Mouse (Mus musculus) cerebellum, postnatal 14 days (tissue): ENCODE measurements at regions not wholly inside any gene's neighbourhood (a gene's known extent, or its start where the extent isn't known, plus 50 kb on each side); places are given as distances from the start of the nearest gene placed in this dataset.

Experiments
- DNase-seq, 2 experiments: peaks; one replicate each; pipeline ENCODE4 v3.0.0; 2021; ENCODE audit warnings: mixed read lengths in 2 of 2

DNA sequence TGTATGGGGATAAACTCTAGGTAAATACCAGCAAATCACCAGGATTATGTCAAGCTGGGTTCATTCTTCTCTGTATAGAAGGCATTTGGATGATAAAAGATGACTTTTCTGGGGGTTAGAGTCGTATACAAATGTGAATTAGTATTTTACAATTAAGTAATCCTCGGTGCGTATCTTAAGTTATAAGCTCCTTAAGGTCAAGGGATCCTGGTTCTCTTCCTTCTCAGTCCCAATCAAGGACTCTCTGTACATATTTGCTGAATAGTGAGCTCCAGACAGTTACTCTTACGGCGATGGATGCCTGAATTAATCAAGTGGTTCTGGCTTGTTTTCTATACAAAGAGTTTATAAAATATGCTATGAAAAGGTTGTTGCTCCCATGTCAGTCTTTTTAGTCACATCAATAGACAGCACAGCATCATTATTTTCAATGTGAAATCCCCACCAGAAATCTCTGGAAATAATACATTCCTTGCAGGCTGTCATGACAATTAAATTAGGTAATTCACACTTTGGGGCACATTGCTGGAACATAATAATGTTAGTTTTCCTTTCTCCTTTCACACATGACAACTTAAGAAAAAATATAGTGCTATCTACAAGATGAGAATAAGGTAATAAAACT, 64.0 kb upstream of the Cwc22 start:
- no peak for DNase-seq

DNA sequence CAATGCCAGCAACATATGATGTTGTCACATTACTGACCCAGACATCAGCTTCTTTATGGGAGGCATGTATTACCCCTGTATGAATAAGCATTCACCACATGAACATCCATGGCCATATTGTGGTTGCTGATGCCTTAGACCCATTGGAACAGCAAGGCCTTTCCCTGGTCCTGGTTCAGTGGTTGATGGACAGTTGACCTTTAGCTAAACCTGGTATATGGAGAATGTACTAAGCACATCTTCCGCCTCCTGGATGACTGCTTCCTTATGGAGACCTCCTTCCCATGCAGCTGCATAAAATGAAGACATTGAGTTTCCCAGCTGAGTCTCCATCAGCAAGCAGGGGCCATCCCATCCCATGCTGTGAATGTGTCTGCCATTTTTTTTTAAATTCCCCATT, 61.9 kb upstream of the Cwc22 start:
- no peak for DNase-seq

DNA sequence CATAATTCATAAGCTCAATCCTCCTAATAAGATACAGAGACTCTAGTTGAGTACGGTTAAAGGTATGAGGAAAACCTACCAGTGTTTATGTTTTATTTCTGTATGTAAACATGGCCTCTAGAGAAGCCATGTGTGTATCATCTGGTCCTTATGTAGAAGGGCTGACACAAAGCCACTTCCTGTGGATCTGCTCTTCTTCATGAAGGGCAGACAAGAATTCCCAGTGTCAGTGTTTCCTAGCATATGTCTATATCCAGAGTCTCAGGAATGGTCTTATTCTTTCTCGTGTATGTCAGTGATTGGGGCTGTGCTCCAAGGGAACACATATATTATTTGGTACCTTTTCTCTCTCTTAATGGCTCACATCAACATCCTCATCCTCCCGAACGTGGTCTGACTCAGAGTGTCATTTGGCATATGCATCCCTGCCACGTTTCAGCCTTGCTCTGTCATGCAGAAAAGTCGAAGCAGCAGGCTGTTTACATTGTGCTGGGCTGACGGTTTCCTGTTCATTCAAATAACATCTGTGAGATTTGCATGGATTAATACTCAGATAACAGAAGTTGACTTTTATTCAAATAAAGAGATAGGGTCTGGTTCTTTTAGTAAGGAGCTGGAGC, 59.3 kb upstream of the Cwc22 start:
- peak in 1 of 2 experiments; percentile 15 for DNase-seq

DNA sequence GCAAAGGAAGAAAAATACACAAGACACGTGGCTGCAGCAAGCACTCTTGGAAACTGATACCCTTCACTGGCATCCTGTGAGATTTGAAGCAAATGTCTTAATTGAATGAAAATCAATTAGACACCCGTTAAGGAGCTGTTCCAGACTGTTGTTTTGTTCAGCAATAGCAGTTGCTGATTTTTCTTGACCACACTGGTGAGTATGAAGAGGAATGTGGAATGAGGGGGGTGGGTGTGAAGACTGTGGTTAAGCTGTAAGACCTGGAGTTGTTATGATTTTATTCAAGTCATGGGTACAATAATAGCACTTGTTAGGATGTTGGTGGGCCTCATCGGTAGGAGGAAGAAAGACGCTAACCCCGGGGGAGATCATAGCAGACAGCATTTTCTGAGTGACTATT, 58.3 kb upstream of the Cwc22 start:
- DNase-seq = no peak
